Mouse (Mus musculus) right cerebral cortex, adult 2 months (tissue): Measurements from ENCODE around the gene Ppp4r3a.
"Not testable (repeated sequence)": the region's sequence is repeated elsewhere in the genome, so short reads cannot be mapped to it uniquely, and the experiment has no call there.

Experiments
- DNase-seq, 2 experiments: peaks; one replicate each; pipeline ENCODE4 v3.0.0; 2021 to 2022; ENCODE audit warnings: low spot score in 2 of 2

The Ppp4r3a gene

GRCm38 (mm10) chr12:101028954-101029731 lies 54.4 kb downstream of the Ppp4r3a start, which contains the start of gene Ccdc88c:
Gene Ccdc88c, minus strand, starts transcription at chr12:101029056.
- DNase-seq, result peak; percentile 74 to 81

- DNase-seq, result peak in 1 of 2 experiments; percentile 35
Observed at GRCm38 (mm10) chr12:101028247-101028953, 55.1 kb downstream of the Ppp4r3a start.

GRCm38 (mm10) chr12:101027451-101028246 lies 55.9 kb downstream of the Ppp4r3a start:
- DNase-seq, result peak; percentile 53 to 58

GRCm38 (mm10) chr12:101026946-101027345 lies 56.6 kb downstream of the Ppp4r3a start:
- DNase-seq, result peak in 1 of 2 experiments; percentile 55

- no peak for DNase-seq
Observed at GRCm38 (mm10) chr12:101026518-101026917, 57.0 kb downstream of the Ppp4r3a start.

- no peak for DNase-seq
Observed at GRCm38 (mm10) chr12:101026025-101026424, 57.5 kb downstream of the Ppp4r3a start.

- no peak for DNase-seq
Observed at GRCm38 (mm10) chr12:101025379-101025778, 58.1 kb downstream of the Ppp4r3a start.

- DNase-seq, result no peak
Observed at GRCm38 (mm10) chr12:101024824-101025223, 58.7 kb downstream of the Ppp4r3a start.

- DNase-seq, result no peak
Observed at GRCm38 (mm10) chr12:101023143-101023542, 60.4 kb downstream of the Ppp4r3a start.

- no peak for DNase-seq
Observed at GRCm38 (mm10) chr12:101022353-101022752, 61.1 kb downstream of the Ppp4r3a start.

GRCm38 (mm10) chr12:101021484-101022226 lies 61.8 kb downstream of the Ppp4r3a start:
- no peak for DNase-seq

GRCm38 (mm10) chr12:101020210-101021015 lies 63.1 kb downstream of the Ppp4r3a start:
- no peak for DNase-seq

- DNase-seq, result no peak
Observed at GRCm38 (mm10) chr12:101019443-101019842, 64.1 kb downstream of the Ppp4r3a start.

- DNase-seq, result no peak
Observed at GRCm38 (mm10) chr12:101019031-101019430, 64.5 kb downstream of the Ppp4r3a start.

GRCm38 (mm10) chr12:101017971-101018371 lies 65.5 kb downstream of the Ppp4r3a start:
- no peak for DNase-seq

GRCm38 (mm10) chr12:101016412-101016928 lies 67.0 kb downstream of the Ppp4r3a start:
- DNase-seq, result no peak

- DNase-seq, result no peak
Observed at GRCm38 (mm10) chr12:101015926-101016325, 67.6 kb downstream of the Ppp4r3a start.

GRCm38 (mm10) chr12:101015165-101015560 lies 68.3 kb downstream of the Ppp4r3a start:
- no peak for DNase-seq

- DNase-seq, result no peak
Observed at GRCm38 (mm10) chr12:101014549-101015164, 68.8 kb downstream of the Ppp4r3a start.

- not testable (repeated sequence) for DNase-seq
Observed at GRCm38 (mm10) chr12:101013668-101014067, 69.8 kb downstream of the Ppp4r3a start.
